Mouse (Mus musculus): ENCODE data around the gene E130116L18Rik. TPM values are rescaled to one million over a fixed set of nuclear protein-coding genes. Genes with fewer than 3 reads are reported as not detected.
A peak's percentile ranks its signal among the peaks of the same experiment; 100 is the strongest.
"Not testable (repeated sequence)": the region's sequence is repeated elsewhere in the genome, so short reads cannot be mapped to it uniquely, and the experiment has no call there.

Gene E130116L18Rik
- polyA plus RNA-seq, 1 experiment, result not detected

- H3K4me1 ChIP-seq (ENCODE audit: control insufficient read depth), result no peaks in the 10 kb centered on the region
- H3K4me3 ChIP-seq (replicated peaks), result no peak overlapping the region
- H3K27me3 ChIP-seq (ENCODE audit: control insufficient read depth), result no peaks in the 10 kb centered on the region
- no peaks in the 10 kb centered on the region for H3K9me3 ChIP-seq (ENCODE audit: control insufficient read depth, low read length)
- peaks cover 1% of the 10 kb centered on the region; the same call in 1 of the 2 replicates for H3K36me3 ChIP-seq (ENCODE audit: control insufficient read depth)
- TF ChIP-seq GATA1 (IDR thresholded peaks at IDR 0.05; ENCODE audit: low read length), result no peak
These were observed 24.1 kb upstream of the E130116L18Rik start for GRCm38 (mm10) chr5:25247036-25247435.

- Histone ChIP-seq H3K4me1 (ENCODE audit: control insufficient read depth) (no peaks in the 10 kb centered on the region), H3K9me3 (ENCODE audit: control insufficient read depth, low read length) (no peaks in the 10 kb centered on the region), H3K36me3 (ENCODE audit: control insufficient read depth) (no peaks in the 10 kb centered on the region), H3K4me3 (replicated peaks) (no peak overlapping the region), H3K27me3 (ENCODE audit: control insufficient read depth) (no peaks in the 10 kb centered on the region)
- TF ChIP-seq TAL1 (IDR thresholded peaks at IDR 0.05; ENCODE audit: low read length) (no peak), GATA1 (IDR thresholded peaks at IDR 0.05; ENCODE audit: low read length) (no peak)
These were observed 23.5 kb upstream of the E130116L18Rik start for GRCm38 (mm10) chr5:25246473-25246865.

GRCm38 (mm10) chr5:25245806-25246472 lies 23.0 kb upstream of the E130116L18Rik start:
- no peaks in the 10 kb centered on the region for H3K4me1 ChIP-seq (ENCODE audit: control insufficient read depth)
- no peaks in the 10 kb centered on the region for H3K9me3 ChIP-seq (ENCODE audit: control insufficient read depth, low read length)
- TF ChIP-seq TAL1 (IDR thresholded peaks at IDR 0.05; ENCODE audit: low read length), result no peak
- no peak for TF ChIP-seq GATA1 (IDR thresholded peaks at IDR 0.05; ENCODE audit: low read length)
- no peaks in the 10 kb centered on the region for H3K27me3 ChIP-seq (ENCODE audit: control insufficient read depth)
- no peak overlapping the region for H3K4me3 ChIP-seq (replicated peaks)
- no peaks in the 10 kb centered on the region for H3K36me3 ChIP-seq (ENCODE audit: control insufficient read depth)

- no peak for TF ChIP-seq TAL1 (IDR thresholded peaks at IDR 0.05; ENCODE audit: low read length)
- TF ChIP-seq GATA1 (IDR thresholded peaks at IDR 0.05; ENCODE audit: low read length), result no peak
- H3K4me3 ChIP-seq (replicated peaks), result no peak overlapping the region
- no peaks in the 10 kb centered on the region for H3K9me3 ChIP-seq (ENCODE audit: control insufficient read depth, low read length)
- no peaks in the 10 kb centered on the region for H3K4me1 ChIP-seq (ENCODE audit: control insufficient read depth)
- no peaks in the 10 kb centered on the region for H3K36me3 ChIP-seq (ENCODE audit: control insufficient read depth)
- no peaks in the 10 kb centered on the region for H3K27me3 ChIP-seq (ENCODE audit: control insufficient read depth)
These were observed 20.1 kb upstream of the E130116L18Rik start for GRCm38 (mm10) chr5:25243101-25243500.

- not testable (repeated sequence) for H3K4me3 ChIP-seq (replicated peaks); H3K9me3 ChIP-seq (ENCODE audit: control insufficient read depth, low read length); H3K4me1 ChIP-seq (ENCODE audit: control insufficient read depth); H3K36me3 ChIP-seq (ENCODE audit: control insufficient read depth)
- H3K27me3 ChIP-seq (ENCODE audit: control insufficient read depth), result peaks cover 32% of the 10 kb centered on the region
These were observed 1.4 kb upstream of the E130116L18Rik start for GRCm38 (mm10) chr5:25224377-25224776.

GRCm38 (mm10) chr5:25221604-25222003 lies 1.3 kb downstream of the E130116L18Rik start, which contains the start of gene Galnt11:
Gene Galnt11, plus strand, starts transcription at chr5:25221904.
- no peaks in the 10 kb centered on the region for H3K36me3 ChIP-seq (ENCODE audit: control insufficient read depth)
- peak within 1 kb of the TSS; percentile 59 for H3K4me3 ChIP-seq (replicated peaks)
- H3K9me3 ChIP-seq (ENCODE audit: control insufficient read depth, low read length), result peaks cover 3% of the 10 kb centered on the region; the same call in 1 of the 2 replicates
- peaks cover 5% of the 10 kb centered on the region for H3K4me1 ChIP-seq (ENCODE audit: control insufficient read depth)
- TF ChIP-seq TAL1 (IDR thresholded peaks at IDR 0.05; ENCODE audit: low read length), result no peak
- no peak for TF ChIP-seq GATA1 (IDR thresholded peaks at IDR 0.05; ENCODE audit: low read length)
- peaks cover 32% of the 10 kb centered on the region for H3K27me3 ChIP-seq (ENCODE audit: control insufficient read depth)

GRCm38 (mm10) chr5:25215006-25215405 lies 7.9 kb downstream of the E130116L18Rik start:
- H3K9me3 ChIP-seq (ENCODE audit: control insufficient read depth, low read length), result no peaks in the 10 kb centered on the region
- no peaks in the 10 kb centered on the region for H3K36me3 ChIP-seq (ENCODE audit: control insufficient read depth)
- no peaks in the 10 kb centered on the region for H3K4me1 ChIP-seq (ENCODE audit: control insufficient read depth)
- no peak overlapping the region for H3K4me3 ChIP-seq (replicated peaks)
- H3K27me3 ChIP-seq (ENCODE audit: control insufficient read depth), result no peaks in the 10 kb centered on the region
- TF ChIP-seq GATA1 (IDR thresholded peaks at IDR 0.05; ENCODE audit: low read length) (no peak), TAL1 (IDR thresholded peaks at IDR 0.05; ENCODE audit: low read length) (no peak)

- H3K27me3 ChIP-seq (ENCODE audit: control insufficient read depth); H3K9me3 ChIP-seq (ENCODE audit: control insufficient read depth, low read length); H3K4me3 ChIP-seq (replicated peaks); H3K36me3 ChIP-seq (ENCODE audit: control insufficient read depth); H3K4me1 ChIP-seq (ENCODE audit: control insufficient read depth): not testable (repeated sequence)
These were observed 9.7 kb downstream of the E130116L18Rik start for GRCm38 (mm10) chr5:25213216-25213615.

- no peak for TF ChIP-seq GATA1 (IDR thresholded peaks at IDR 0.05; ENCODE audit: low read length)
- no peak for TF ChIP-seq TAL1 (IDR thresholded peaks at IDR 0.05; ENCODE audit: low read length)
- H3K27me3 ChIP-seq (ENCODE audit: control insufficient read depth), result no peaks in the 10 kb centered on the region
These were observed 11.1 kb downstream of the E130116L18Rik start for GRCm38 (mm10) chr5:25211872-25212271.

GRCm38 (mm10) chr5:25190521-25190920 lies 32.4 kb downstream of the E130116L18Rik start:
- no peaks in the 10 kb centered on the region for H3K27me3 ChIP-seq (ENCODE audit: control insufficient read depth)

More at GRCm38 (mm10) chr5:25211872-25212271, 11.1 kb downstream of the E130116L18Rik start:
- no peaks in the 10 kb centered on the region for H3K9me3 ChIP-seq (ENCODE audit: control insufficient read depth, low read length)
- no peak overlapping the region for H3K4me3 ChIP-seq (replicated peaks)
- no peaks in the 10 kb centered on the region for H3K4me1 ChIP-seq (ENCODE audit: control insufficient read depth)
- no peaks in the 10 kb centered on the region for H3K36me3 ChIP-seq (ENCODE audit: control insufficient read depth)

More at GRCm38 (mm10) chr5:25190521-25190920, 32.4 kb downstream of the E130116L18Rik start:
- Histone ChIP-seq H3K9me3 (ENCODE audit: control insufficient read depth, low read length) (no peaks in the 10 kb centered on the region), H3K4me3 (replicated peaks) (no peak overlapping the region), H3K4me1 (ENCODE audit: control insufficient read depth) (no peaks in the 10 kb centered on the region), H3K36me3 (ENCODE audit: control insufficient read depth) (no peaks in the 10 kb centered on the region)
- TF ChIP-seq TAL1 (IDR thresholded peaks at IDR 0.05; ENCODE audit: low read length) (no peak), GATA1 (IDR thresholded peaks at IDR 0.05; ENCODE audit: low read length) (no peak)
